Mouse (Mus musculus): ENCODE measurements around the gene Arhgef10l.

DNA sequence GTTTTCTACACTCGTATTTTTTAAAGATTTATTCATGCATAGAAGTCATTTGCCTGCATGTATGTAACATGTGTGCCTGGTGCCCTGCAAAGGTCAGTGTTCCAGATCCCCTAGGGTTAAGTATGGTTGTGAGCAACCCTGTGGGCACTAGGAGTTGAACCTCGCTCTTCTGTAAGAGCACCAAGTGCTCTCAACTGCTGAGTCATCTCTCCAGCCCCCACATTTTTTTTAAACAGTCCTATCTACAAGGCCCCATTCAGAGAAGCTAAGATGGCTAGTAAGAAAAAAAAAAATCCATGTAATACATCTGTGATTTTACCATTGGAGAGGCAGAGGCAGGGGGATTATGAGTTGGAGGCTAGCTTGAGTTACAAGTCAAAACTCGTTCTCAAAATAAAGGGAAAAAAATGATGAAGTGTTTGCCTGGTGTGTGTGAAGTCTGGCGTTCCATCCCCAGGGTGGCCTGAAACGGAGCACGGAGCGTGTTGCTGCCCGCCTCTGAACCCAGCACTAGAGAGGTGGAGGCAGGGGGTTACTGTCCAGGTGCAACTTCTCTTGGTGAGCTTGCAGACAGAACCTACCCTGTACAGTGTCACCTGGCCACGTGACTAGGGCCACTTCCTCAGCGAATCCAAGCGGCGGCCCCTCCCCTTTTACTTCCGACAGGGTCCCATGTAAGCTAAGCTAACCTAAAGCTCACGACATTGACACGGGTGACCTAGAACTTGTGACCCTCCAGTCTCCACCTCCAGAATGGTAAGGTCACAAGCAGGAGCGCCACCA, 24.3 kb upstream of the Arhgef10l start:
- no peak for TF ChIP-seq POLR2A (IDR thresholded peaks at IDR 0.05; ENCODE audit: low read depth, low read length)
- TF ChIP-seq CTCF (IDR thresholded peaks at IDR 0.05; ENCODE audit: extremely low read depth, insufficient read length, insufficient replicate concordance, low read depth, low read length) = no peak
